Mouse (Mus musculus) brain, embryonic 18.5 days (tissue): ENCODE data around the gene Def8.

ENCODE experiments used
- DNase-seq: peaks from one replicate; pipeline ENCODE4 v3.0.0-alpha.2; 2012; ENCODE audit warnings: low read depth, low spot score

The Def8 gene

DNA sequence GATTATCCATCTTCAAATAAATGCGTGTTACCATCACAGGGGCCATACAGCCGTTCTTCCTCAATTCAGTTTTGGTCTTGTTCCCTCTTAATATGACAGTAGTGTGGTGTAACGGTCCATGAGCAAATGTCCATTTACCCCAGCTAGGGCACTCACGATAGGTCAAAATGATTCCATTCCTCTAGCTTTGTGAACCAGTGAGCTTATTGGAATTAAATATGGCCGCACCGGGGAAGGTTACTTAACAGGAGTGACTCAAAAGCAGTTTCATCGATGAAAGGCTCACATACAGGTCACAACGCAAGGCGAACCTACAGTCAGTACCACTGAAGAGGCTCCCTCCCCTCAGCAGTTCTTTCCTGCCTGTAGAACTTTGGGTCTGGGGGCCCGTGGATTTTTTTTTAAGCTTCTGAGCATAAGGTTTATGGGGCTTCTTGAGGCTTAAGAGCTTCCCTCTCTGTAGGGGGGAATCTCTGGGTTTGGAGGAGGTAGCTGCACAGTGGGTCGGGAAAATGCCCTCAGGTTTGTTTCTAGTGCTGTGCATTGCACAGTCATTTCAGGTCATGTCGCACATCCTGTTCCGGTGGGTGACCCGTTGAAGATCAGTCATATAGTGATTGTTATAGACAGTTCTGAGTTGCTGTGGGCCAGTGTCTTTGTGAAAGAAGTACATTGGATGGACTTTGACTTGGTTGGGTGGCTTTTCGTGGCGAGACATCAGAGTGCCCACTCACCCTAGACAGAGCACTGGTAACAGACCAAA, 55.3 kb downstream of the Def8 start:
- DNase-seq, result peak; percentile 2

DNA sequence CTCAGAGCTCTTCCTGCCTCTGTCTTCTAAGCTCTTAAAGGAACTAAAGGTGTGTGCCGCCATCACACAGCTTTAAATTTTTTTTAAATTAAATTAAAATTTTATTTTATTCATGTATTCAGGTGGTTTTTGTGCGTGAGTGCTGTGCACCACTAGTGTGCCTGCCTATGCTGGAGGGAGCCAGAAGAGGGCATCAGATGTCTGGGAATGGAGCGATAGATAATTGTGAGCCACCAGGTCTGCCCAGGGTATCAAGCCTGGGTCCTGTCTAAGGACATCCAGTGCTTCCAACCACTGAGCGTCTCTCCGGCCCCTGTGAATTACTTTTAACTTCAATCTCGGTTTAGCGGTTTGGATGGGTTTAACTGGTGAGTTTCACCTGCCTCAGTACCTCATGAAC, 59.3 kb downstream of the Def8 start:
- DNase-seq, result no peak

- no peak for DNase-seq
Observed at GRCm38 (mm10) chr8:123491280-123492075, 68.2 kb downstream of the Def8 start.

DNA sequence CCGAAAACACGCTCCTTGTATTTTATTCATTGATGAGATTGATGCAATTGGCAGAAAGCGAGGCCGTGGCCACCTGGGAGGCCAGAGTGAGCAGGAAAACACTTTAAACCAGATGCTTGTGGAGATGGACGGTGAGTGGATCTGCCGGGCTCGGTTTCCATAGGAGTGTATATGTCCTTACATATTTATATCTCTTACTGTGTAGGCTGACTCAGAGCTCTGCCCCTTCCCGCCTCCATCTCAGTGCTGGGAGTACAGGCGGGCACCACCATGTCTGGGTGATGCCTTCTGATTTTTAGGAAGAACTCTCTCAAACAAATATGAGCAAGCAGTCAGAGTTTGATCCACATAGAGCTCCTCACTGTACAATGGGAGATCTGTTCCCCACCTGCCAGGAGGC, 69.6 kb downstream of the Def8 start:
- DNase-seq, result no peak

- DNase-seq, result no peak
Observed at GRCm38 (mm10) chr8:123497699-123498098, 74.4 kb downstream of the Def8 start.

GRCm38 (mm10) chr8:123498963-123499362, 75.6 kb downstream of the Def8 start:
- DNase-seq, result no peak

DNA sequence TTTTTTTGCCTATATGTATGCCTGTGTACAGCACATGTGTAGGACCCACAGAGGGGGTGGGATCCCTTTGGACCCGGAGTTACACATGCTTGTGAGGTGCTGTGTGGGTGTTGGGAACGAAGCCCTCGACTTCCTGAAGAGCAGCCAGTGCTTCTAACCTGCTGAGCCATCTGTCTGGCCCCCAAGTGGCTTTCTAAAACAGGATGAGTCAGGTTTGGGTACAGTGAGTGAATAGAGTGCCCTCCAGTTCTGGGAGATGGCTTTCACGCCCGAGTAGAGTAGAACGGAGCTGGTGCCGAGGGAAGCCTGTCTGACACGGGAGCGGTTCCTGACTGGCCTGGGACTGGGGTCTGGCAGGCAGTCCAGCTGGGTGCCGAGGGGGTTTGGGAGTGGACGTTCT, 76.2 kb downstream of the Def8 start:
- no peak for DNase-seq

DNA sequence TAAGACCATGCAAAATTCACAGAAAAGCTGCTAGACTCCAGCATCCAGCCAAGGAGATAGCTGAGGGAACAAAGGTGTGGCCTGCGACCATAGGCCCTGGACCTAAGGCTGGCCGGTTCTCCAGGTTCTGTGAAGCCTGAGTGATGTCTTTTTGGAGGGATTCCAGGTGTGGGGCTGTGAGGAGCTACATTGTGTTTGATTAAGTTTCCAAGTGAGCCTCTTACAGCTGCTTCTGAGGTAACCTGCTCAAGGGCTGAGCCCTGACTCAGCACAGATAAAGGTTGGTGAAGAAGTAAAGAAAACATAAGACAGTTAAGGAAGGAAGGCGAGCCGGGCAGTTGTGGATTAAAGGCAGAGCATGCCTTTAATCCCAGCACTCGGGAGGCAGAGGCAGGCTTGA, 78.9 kb downstream of the Def8 start:
- no peak for DNase-seq

DNA sequence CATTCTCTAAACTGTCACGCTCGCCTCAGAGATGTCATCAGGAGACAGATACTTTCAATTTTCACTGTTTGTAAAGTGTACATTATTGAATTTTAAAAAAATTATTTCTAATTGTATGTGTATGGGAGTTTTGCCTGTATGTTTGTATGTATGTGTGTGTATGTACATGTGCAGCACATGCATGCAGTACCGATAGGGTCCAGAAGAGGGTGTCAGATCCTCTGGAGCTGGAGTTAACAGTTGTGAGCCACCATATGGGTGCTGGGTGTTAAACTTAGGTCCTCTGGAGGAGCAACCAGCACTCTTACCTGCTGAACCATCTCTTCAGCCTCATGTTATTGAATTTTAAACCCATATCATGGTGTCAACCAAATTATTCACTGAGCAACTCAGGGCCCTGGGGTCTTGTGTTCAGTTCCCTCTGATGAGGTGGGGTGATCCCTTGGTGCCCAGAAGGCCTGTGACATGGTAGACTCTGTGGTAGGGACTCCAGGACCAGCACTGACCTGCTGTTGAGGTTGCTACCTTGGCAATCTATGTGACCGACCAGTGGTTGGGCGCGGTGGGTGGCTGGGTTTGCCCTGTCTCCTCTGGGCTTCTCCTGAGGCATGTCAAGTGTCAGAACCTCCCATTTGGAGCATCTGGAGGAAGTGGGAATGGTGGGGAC, 80.6 kb downstream of the Def8 start:
- no peak for DNase-seq

DNA sequence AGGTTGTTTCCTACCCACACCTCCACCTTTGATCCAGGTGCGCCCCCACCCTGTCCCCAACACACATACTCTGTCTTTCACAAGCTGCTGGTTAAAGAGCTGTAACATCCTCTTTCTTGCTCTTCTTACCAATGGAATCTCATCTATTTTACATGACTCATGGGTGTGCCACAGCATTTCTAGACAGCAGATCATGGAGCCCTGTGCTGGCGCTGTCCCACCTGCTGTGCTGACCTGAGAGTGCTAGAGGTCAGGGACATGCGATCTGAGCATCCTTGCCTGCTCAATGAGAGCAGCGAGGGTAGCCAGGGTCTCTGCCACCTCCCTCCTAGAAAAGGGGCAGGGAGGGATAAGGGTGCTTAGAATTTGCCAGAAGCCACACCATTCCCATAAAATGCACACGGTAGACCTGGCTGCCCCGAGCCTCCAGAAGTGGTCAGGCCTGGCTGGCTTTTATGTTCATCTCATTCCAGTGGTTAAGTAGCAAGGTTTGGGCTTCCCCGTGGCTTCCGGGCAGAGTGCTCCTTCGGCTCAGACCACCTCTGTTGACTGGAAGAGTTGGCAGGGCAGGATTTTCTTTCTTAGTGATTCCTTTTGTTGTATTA, 81.4 kb downstream of the Def8 start:
- no peak for DNase-seq

DNA sequence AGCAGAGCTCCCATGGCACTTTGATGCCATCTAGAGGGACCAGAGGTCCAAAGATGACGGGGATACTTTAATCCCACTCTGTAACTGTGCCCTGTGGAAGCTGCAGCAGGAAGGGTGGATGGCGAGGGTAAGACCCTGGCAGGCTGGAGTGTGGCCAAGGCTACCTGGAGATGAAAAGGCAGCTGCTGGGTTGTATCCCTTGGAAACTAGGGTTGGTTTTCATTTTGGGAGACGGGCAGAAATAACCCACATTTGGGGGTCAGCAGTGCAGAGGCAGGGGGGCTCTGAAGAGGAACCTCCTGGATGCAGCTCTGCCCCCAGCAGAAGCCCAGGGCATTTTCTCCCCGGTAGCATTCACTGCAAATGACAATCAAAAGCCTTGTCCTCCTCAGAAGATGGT, 81.9 kb downstream of the Def8 start:
- no peak for DNase-seq

DNA sequence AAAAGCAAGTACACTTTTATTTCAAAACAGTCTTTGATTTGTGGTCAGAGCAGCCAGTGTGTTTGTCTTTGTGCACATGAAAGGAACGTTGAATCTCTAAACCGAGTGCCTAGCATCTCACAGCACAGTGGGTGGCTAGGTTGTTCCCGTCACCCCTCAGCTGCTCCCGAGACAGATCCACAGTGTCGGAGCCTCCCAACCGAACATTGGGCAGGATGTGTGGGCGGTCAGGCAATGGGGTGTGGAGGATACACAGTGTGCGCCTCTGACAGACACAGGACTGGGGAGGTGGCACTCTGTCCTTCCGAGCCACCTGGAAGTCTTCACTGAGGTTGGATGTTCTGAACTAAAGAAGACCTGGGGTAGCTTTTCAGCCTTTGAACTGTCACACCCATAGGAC, 82.4 kb downstream of the Def8 start:
- no peak for DNase-seq

- no peak for DNase-seq
Observed at GRCm38 (mm10) chr8:123507153-123507552, 83.8 kb downstream of the Def8 start.

DNA sequence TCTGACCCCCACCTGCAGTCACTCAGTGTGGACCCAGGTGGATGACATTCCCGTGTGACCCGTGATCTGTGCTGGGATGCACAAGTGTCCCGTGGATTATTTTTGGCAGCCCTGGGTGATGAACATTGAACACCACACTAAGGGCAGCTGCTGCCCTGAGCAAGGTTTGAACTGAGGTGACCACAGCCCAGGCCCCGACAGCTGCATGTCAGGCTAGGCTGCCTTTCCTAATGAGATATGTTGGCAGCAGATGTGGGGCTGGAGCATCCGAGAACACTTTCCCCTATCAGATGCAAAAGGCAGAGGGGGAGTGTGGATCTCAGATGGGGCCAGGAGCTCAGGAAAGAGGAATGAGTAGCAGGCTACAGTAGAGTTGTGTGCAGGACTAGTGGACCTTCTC, 87.5 kb downstream of the Def8 start:
- DNase-seq, result no peak
